Mouse (Mus musculus) leukemia stem cell, adult 10-12 weeks (primary cell): ENCODE data around the gene Usf2. TPM values are rescaled to one million over a fixed set of nuclear protein-coding genes. Genes with fewer than 3 reads are reported as not detected.

ENCODE experiments used
- polyA plus RNA-seq: library from polyadenylated mRNA; stranded (reverse); fragments of >175 nt; gene quantifications from 2 replicates; pipeline ENCODE4 v1.2.3, GENCODE M21; 2012; ENCODE audit warnings: low replicate concordance

Usf2 gene
- 142 TPM in 2 replicates for polyA plus RNA-seq

DNA sequence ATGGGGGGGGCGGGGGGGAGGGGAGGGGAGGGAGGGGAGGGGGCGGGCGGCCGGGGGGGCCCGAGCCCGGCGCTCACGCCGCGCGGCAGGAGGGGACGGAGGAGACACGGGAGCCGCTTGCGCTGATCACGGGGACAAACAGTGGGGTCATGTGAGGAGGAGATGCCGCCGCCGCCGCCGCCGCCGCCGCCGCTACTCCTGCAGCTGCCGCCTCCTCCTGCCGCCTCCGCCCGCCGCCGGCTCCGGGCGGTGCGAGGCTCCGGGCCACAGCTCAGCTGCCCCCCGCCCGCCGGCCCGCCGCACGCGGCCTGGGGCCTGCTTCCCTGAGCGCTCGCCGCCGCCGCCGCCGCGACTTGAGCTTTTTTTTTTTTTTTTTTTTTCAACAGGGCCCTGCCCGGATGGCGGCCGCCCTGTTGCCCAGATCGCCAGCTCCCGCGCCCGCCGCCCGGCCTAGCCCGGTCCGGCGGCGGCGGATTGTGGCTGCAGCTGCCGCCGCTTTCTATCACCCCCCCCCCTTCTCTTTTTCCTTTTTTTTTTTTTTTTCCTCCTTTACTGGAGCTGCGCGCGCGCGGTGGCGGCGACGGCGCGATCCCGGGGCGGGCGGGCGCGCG is at the start of gene Usf2:
Usf2 (minus strand) TSS at position 48 of the 611 bp plus-strand sequence.

DNA sequence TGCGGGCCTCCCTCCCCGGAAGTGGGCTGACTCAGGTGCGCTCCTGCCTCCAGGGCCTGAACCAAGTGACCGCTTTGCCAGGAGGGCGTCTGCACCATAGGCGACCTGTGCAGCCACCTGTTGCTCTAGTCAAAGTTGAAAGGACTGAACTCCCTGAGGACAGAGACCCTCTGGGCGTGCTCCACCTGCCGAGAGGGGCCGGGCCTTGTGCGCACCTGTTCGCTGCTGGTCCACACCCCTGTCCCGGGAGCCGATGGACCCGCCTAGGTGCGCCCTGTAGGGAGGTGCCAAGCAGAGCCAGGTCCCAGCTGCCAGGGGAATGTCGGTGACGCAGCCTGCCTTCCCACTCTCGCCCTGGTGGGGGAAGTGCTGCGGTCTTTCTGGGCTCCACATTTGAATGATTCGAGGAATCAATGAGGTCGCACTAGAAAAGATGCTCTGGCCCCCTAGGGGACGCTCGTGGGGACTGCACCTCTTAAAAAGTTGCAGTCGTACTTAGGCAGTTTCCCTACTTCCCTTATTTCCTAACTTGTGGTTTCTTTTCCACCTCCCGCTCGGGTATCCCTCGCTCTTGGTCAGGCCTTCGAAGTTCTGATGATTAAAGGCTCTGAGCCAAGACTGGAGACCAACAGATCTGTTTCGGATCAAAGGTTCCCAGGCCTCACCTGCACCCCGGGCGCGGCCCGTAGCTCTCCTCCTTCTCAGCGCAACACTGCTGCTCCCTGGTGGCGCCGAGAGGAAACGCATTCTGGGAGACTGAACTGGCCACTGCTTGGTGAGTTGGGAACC is 17.1 kb upstream of the Usf2 start, which contains the start of gene Fam187b:
Fam187b (plus strand) TSS at position 290 of the 789 bp plus-strand sequence.

DNA sequence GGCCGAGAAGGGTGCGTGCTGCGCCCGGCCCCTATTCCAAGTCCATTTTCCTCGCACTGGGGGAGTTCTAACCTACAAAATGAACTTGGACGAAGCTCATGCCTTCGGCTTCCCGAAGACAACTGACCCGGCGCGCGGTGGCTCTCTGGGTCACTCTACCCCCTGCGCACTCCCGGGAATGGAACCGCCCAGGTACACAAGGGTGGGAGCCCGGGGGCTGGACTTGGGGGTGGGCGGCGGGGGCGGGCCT is 16.6 kb upstream of the Usf2 start, which contains the start of gene Lsr:
Lsr (minus strand) TSS at position 214 of the 250 bp plus-strand sequence.

DNA sequence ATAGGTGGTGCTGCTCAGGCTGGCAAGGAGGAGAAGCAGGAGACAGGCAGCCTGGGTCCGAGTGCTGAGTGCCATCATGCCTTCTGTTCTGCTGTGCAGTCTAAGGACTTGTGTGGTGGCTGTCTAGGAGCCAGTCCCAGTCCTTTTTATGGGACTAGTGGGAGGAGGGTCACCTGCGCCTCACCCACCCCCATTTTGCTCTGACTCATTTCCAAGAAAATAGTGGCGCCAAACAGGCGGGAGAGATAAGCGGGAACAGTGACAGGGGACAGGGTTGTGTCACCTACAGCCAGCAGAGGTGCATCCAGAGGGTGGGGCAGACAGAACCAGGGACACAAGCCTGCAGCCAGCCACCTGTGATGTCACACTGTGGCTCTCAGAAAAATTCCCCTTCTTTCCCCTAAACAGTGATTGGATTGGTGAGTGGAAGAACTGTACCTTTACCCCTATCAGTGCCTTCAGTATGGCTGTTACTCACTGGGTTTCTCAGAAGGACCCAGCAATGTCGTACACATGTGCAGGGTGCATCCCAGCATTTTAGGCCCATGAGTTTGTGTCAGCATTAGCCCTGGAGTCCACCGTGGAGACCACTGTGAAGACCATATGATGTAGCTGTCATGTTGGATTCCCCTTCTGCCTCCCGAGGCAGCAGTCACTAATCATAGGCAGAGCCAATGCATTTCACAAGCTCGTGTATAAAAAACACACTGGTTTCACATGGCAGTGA is 12.5 kb downstream of the Usf2 start, which contains the start of gene Hamp:
Hamp (minus strand) TSS at position 124 of the 727 bp plus-strand sequence.

DNA sequence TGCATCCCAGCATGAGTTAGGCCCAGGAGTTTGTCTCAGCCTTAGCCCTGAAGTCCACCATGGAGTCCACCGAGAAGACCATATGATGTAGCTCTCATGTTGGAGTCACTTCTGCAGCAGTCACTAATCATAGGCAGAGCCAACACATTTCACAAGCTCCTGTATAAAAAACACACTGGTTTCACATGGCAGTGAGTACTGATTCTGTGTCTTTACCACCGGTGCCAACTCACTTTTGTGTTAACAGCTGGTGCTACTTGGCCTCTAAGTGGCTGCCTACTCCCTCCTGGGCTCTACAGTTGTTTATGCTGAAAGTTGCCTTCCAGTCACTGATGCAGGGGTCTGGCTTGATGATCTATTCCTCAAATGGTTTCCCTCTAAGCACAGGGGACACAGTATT is 32.0 kb downstream of the Usf2 start, which contains the start of gene Hamp2:
Hamp2 (minus strand) TSS at position 101 of the 400 bp plus-strand sequence.

DNA sequence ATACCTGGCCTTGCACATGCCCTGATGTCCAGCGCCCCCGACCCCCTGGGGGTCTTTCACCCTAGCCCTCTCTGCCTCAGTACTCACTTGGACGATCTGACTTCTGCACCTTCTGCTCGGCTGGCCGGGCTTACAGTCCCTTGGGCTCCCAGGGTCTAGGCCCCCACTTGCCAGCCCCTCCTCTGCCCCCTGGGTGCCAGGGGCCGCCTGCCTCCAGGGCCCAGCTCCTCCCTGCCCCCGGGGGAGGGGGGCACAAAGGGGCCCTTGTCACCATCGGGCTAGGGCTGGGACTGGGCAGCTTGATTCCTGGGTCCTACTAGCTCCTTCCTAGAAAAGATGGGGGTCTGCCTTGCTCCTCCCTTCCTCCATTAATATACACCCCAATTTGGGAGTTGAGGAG is 41.9 kb downstream of the Usf2 start, which contains the start of gene Mag:
Mag (minus strand) TSS at position 142 of the 400 bp plus-strand sequence.

Other genes with a start within 250 kb of the Usf2 start
- 0.20 TPM in 1 of 2 replicates, not detected in the other for gene Atp4a, start 244.6 kb downstream of the Usf2 start, polyA plus RNA-seq
- 134 and 143 TPM in 2 replicates for gene Tmem147, start 227.3 kb downstream of the Usf2 start, polyA plus RNA-seq
- gene Gapdhs, start 213.1 kb downstream of the Usf2 start, polyA plus RNA-seq = not detected in 2 replicates
- 0.48 TPM in 1 of 2 replicates, not detected in the other for gene Sbsn, start 205.3 kb downstream of the Usf2 start, polyA plus RNA-seq
- not detected in 2 replicates for gene Dmkn, start 193.0 kb downstream of the Usf2 start, polyA plus RNA-seq
- not detected in 2 replicates for gene Krtdap, start 168.9 kb downstream of the Usf2 start, polyA plus RNA-seq
- gene Ffar2, start 133.0 kb downstream of the Usf2 start, polyA plus RNA-seq = 0.46 and 5.5 TPM in 2 replicates
- not detected in 2 replicates for gene Ffar3, start 100.6 kb downstream of the Usf2 start, polyA plus RNA-seq
- 3.9 and 5.1 TPM in 2 replicates for gene Ffar1, start 95.2 kb downstream of the Usf2 start, polyA plus RNA-seq
- gene Cd22, start 76.5 kb downstream of the Usf2 start, polyA plus RNA-seq = 11.3 and 33.3 TPM in 2 replicates
- 0.84 and 1.1 TPM in 2 replicates for gene Mag, start 41.9 kb downstream of the Usf2 start, polyA plus RNA-seq
- gene Hamp2, start 32.1 kb downstream of the Usf2 start, polyA plus RNA-seq = not detected in 2 replicates
- gene Hamp, start 12.8 kb downstream of the Usf2 start, polyA plus RNA-seq = not detected in 2 replicates
- 0.94 and 1.5 TPM in 2 replicates for gene Lsr, start 16.7 kb upstream of the Usf2 start, polyA plus RNA-seq
- gene Fam187b, start 17.0 kb upstream of the Usf2 start, polyA plus RNA-seq = 0.07 TPM in 1 of 2 replicates, not detected in the other
- gene Fxyd5, start 85.7 kb upstream of the Usf2 start, polyA plus RNA-seq = 153 and 186 TPM in 2 replicates
- not detected in 2 replicates for gene Fxyd7, start 94.7 kb upstream of the Usf2 start, polyA plus RNA-seq
- gene Fxyd1, start 100.4 kb upstream of the Usf2 start, polyA plus RNA-seq = 6.3 and 19.0 TPM in 2 replicates
- 0.14 TPM in 1 of 2 replicates, not detected in the other for gene Lgi4, start 102.5 kb upstream of the Usf2 start, polyA plus RNA-seq
- not detected in 2 replicates for gene Fxyd3, start 119.9 kb upstream of the Usf2 start, polyA plus RNA-seq
- 33.5 and 120 TPM in 2 replicates for gene Hpn, start 158.5 kb upstream of the Usf2 start, polyA plus RNA-seq
- 11.9 and 13.5 TPM in 2 replicates for gene Scn1b, start 170.2 kb upstream of the Usf2 start, polyA plus RNA-seq
- gene Gramd1a, start 199.1 kb upstream of the Usf2 start, polyA plus RNA-seq = 147 and 221 TPM in 2 replicates